Mouse (Mus musculus): Measurements from ENCODE around the gene Clec14a. TPM values are rescaled to one million over a fixed set of nuclear protein-coding genes. Genes with fewer than 3 reads are reported as not detected.
"Not testable (repeated sequence)": the region's sequence is repeated elsewhere in the genome, so short reads cannot be mapped to it uniquely, and the experiment has no call there.

The Clec14a gene
- polyA plus RNA-seq (2016; fragmentation: Nextera tagmentation; extraction: Ambion mirVana), result 4.6 and 5.5 TPM in 2 replicates

GRCm38 (mm10) chr12:58268563-58269501, at the start of gene Clec14a:
Gene Clec14a, minus strand, starts transcription at chr12:58269290.
- Histone ChIP-seq H3K9me3 (no peaks in the 10 kb centered on the region), H3K4me1 (peaks cover 14% of the 10 kb centered on the region), H3K27ac (no peak within 1 kb of the TSS), H3K4me3 (replicated peaks) (peak within 1 kb of the TSS; percentile 37), H3K9ac (peak within 1 kb of the TSS; percentile 52), H3K36me3 (replicated peaks) (no peaks in the 10 kb centered on the region), H3K4me2 (peak within 1 kb of the TSS; percentile 63), H3K27me3 (peaks cover 19% of the 10 kb centered on the region)
- ATAC-seq (ENCODE audit: low FRiP score), result peak; percentile 85
- WGBS, result 8% methylated on average over 32 of the region's 32 CpGs

GRCm38 (mm10) chr12:58307835-58308234, 38.7 kb upstream of the Clec14a start:
- 87% methylated on average over 2 of the region's 2 CpGs for WGBS

DNA sequence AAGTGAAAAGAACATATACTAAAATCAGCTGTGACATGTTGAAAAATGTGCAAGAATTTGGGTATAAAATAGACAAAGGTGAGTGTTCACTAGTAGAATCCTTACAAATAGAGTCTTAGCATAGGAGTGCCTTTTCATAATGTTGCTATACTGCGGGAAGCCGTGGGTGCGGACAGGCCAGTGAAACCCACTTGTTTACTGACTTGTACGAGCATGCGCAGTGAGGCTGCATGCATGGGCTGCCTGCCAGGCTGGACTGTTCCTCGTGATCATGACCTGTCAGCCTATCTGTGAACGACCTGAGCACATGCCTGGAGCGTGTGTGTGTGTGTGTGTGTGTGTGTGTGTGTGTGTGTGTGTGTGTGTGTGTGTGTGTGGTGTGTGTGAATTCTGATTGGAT, 37.3 kb upstream of the Clec14a start:
- H3K27ac ChIP-seq; H3K4me2 ChIP-seq; H3K27me3 ChIP-seq; H3K9ac ChIP-seq; H3K4me1 ChIP-seq; ATAC-seq (ENCODE audit: low FRiP score); H3K36me3 ChIP-seq (replicated peaks); H3K4me3 ChIP-seq (replicated peaks); H3K9me3 ChIP-seq: not testable (repeated sequence)
- 85% methylated on average over 8 of the region's 8 CpGs for WGBS

More at GRCm38 (mm10) chr12:58307835-58308234, 38.7 kb upstream of the Clec14a start:
- H3K36me3 ChIP-seq (replicated peaks), result no peaks in the 10 kb centered on the region
- H3K27ac ChIP-seq, result no peak overlapping the region
- H3K27me3 ChIP-seq, result no peaks in the 10 kb centered on the region
- no peaks in the 10 kb centered on the region for H3K4me1 ChIP-seq
- H3K4me3 ChIP-seq (replicated peaks), result no peak overlapping the region
- H3K4me2 ChIP-seq, result no peak overlapping the region
- H3K9me3 ChIP-seq, result no peaks in the 10 kb centered on the region
- ATAC-seq (ENCODE audit: low FRiP score), result no peak
- H3K9ac ChIP-seq, result no peak overlapping the region

DNA sequence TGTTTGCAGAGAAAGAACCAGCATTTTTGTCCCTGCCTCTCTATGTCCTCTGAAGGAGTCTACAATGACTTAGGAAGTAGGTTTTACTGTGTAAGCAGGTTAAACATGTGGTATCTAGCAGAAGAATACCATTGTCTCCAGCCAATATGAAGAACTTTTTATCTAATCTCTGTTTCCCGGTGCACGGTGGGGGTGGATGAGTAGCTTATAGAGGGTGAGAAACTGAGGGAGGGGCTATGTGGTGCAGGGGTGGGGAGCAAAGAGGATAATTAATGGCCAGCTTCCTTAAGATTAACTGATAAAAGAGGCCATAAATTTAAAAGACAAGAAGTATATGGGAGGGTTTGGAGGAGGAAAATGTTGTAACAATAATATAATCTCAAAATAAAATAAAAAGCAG, 36.5 kb upstream of the Clec14a start:
- H3K27ac ChIP-seq, result no peak overlapping the region
- 78% methylated on average over 2 of the region's 2 CpGs for WGBS
- no peak overlapping the region for H3K4me3 ChIP-seq (replicated peaks)

GRCm38 (mm10) chr12:58296980-58297379, 27.9 kb upstream of the Clec14a start:
- Histone ChIP-seq H3K9ac (no peak overlapping the region), H3K4me2 (no peak overlapping the region), H3K27ac (no peak overlapping the region), H3K4me3 (replicated peaks) (no peak overlapping the region), H3K36me3 (replicated peaks) (no peaks in the 10 kb centered on the region), H3K4me1 (no peaks in the 10 kb centered on the region), H3K27me3 (no peaks in the 10 kb centered on the region), H3K9me3 (no peaks in the 10 kb centered on the region)
- ATAC-seq (ENCODE audit: low FRiP score), result no peak
- WGBS, result 84% methylated on average over 6 of the region's 6 CpGs

More for the DNA sequence above, 36.5 kb upstream of the Clec14a start:
- H3K4me1 ChIP-seq, result no peaks in the 10 kb centered on the region
- H3K36me3 ChIP-seq (replicated peaks), result no peaks in the 10 kb centered on the region
- no peak overlapping the region for H3K9ac ChIP-seq
- H3K4me2 ChIP-seq, result no peak overlapping the region
- ATAC-seq (ENCODE audit: low FRiP score), result no peak
- H3K9me3 ChIP-seq, result no peaks in the 10 kb centered on the region
- no peaks in the 10 kb centered on the region for H3K27me3 ChIP-seq

DNA sequence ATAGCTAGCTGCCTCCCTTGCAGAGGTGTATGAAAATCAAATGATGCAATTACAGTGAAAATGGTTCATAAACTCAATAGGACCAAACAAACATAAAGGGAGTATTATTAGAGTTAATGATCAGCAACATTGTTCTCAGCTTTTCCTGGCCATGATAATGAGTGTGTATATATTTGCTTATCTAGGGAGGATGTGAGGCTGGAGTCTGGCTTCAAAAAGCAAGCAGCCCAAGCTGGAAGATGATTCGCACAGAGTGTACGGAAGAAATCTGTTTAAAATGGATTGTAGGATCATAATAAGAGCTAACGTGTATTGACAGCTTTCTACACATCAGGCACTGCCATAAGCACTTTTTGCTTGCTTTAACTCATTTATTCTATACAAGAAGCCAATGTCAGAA, 16.8 kb upstream of the Clec14a start:
- ATAC-seq (ENCODE audit: low FRiP score), result no peak

GRCm38 (mm10) chr12:58270520-58270919, 1.4 kb upstream of the Clec14a start:
- 84% methylated on average over 6 of the region's 6 CpGs for WGBS
- Histone ChIP-seq H3K9ac (no peak overlapping the region), H3K4me1 (peaks cover 14% of the 10 kb centered on the region)

More for the DNA sequence above, 16.8 kb upstream of the Clec14a start:
- WGBS, result 73% methylated on average over 3 of the region's 3 CpGs
- H3K4me3 ChIP-seq (replicated peaks), result no peak overlapping the region
- H3K27me3 ChIP-seq, result no peaks in the 10 kb centered on the region
- H3K27ac ChIP-seq, result no peak overlapping the region
- H3K9ac ChIP-seq, result no peak overlapping the region
- no peak overlapping the region for H3K4me2 ChIP-seq
- no peaks in the 10 kb centered on the region for H3K36me3 ChIP-seq (replicated peaks)
- no peaks in the 10 kb centered on the region for H3K4me1 ChIP-seq
- H3K9me3 ChIP-seq, result no peaks in the 10 kb centered on the region

GRCm38 (mm10) chr12:58269505-58269904, 415 bp upstream of the Clec14a start:
- Histone ChIP-seq H3K27ac (no peak overlapping the region), H3K27me3 (peaks cover 19% of the 10 kb centered on the region), H3K4me2 (no peak overlapping the region), H3K4me3 (replicated peaks) (no peak overlapping the region), H3K36me3 (replicated peaks) (no peaks in the 10 kb centered on the region), H3K9me3 (no peaks in the 10 kb centered on the region), H3K9ac (no peak overlapping the region), H3K4me1 (peaks cover 14% of the 10 kb centered on the region)
- 78% methylated on average over 4 of the region's 4 CpGs for WGBS
- no peak for ATAC-seq (ENCODE audit: low FRiP score)

More at GRCm38 (mm10) chr12:58270520-58270919, 1.4 kb upstream of the Clec14a start:
- Histone ChIP-seq H3K27ac (no peak overlapping the region), H3K36me3 (replicated peaks) (no peaks in the 10 kb centered on the region), H3K9me3 (no peaks in the 10 kb centered on the region), H3K27me3 (peaks cover 19% of the 10 kb centered on the region), H3K4me3 (replicated peaks) (no peak overlapping the region), H3K4me2 (no peak overlapping the region)
- ATAC-seq (ENCODE audit: low FRiP score), result no peak

DNA sequence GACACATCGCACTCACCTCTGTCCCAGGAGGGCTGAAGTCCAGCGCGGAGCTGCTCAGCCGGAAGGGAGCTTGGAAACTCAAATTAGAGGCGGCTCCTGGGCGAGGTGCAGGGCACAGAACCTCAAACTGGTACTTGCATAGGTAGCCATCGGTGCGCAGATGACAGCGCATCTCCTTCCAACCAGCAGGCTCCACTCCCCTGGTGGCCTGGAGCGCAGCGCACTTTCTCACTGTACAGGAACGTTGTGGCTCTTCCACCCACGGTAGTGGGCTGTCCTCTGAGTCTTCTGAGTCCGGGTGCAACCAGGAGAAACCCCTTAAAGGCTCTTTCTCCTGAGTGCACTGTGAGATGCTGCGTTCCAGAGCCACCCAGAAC, 916 bp downstream of the Clec14a start:
- Histone ChIP-seq H3K27me3 (peaks cover 19% of the 10 kb centered on the region), H3K4me1 (peaks cover 14% of the 10 kb centered on the region), H3K9me3 (no peaks in the 10 kb centered on the region), H3K27ac (no peak overlapping the region), H3K36me3 (replicated peaks) (no peaks in the 10 kb centered on the region), H3K4me3 (replicated peaks) (peak overlapping the region; percentile 37), H3K9ac (peak overlapping the region; percentile 52), H3K4me2 (peak overlapping the region; percentile 63)
- WGBS, result 6% methylated on average over 15 of the region's 15 CpGs
- ATAC-seq (ENCODE audit: low FRiP score), result peak; percentile 62

GRCm38 (mm10) chr12:58267779-58268178, 1.3 kb downstream of the Clec14a start:
- Histone ChIP-seq H3K27me3 (peaks cover 19% of the 10 kb centered on the region), H3K9me3 (no peaks in the 10 kb centered on the region), H3K4me3 (replicated peaks) (peak overlapping the region; percentile 37), H3K9ac (no peak overlapping the region; the same call in 1 of the 2 replicates), H3K4me1 (peaks cover 14% of the 10 kb centered on the region), H3K4me2 (peak overlapping the region; percentile 63), H3K27ac (no peak overlapping the region), H3K36me3 (replicated peaks) (no peaks in the 10 kb centered on the region)
- WGBS, result 36% methylated on average over 8 of the region's 8 CpGs
- ATAC-seq (ENCODE audit: low FRiP score), result no peak

- 87% methylated on average over 1 of the region's 1 CpGs for WGBS
- H3K27ac ChIP-seq, result no peak overlapping the region
- no peak overlapping the region for H3K4me3 ChIP-seq (replicated peaks)
- H3K9ac ChIP-seq, result no peak overlapping the region
- no peaks in the 10 kb centered on the region for H3K36me3 ChIP-seq (replicated peaks)
- H3K9me3 ChIP-seq, result no peaks in the 10 kb centered on the region
- H3K27me3 ChIP-seq, result no peaks in the 10 kb centered on the region
- ATAC-seq (ENCODE audit: low FRiP score), result no peak
- H3K4me1 ChIP-seq, result no peaks in the 10 kb centered on the region
- no peak overlapping the region for H3K4me2 ChIP-seq
Measured at GRCm38 (mm10) chr12:58251901-58252300, 17.2 kb downstream of the Clec14a start.

- ATAC-seq (ENCODE audit: low FRiP score), result no peak
- H3K4me3 ChIP-seq (replicated peaks), result no peak overlapping the region
- no peaks in the 10 kb centered on the region for H3K27me3 ChIP-seq
- H3K9me3 ChIP-seq, result no peaks in the 10 kb centered on the region
- H3K4me2 ChIP-seq, result no peak overlapping the region
- no peak overlapping the region for H3K9ac ChIP-seq
- H3K4me1 ChIP-seq, result no peaks in the 10 kb centered on the region
- 88% methylated on average over 2 of the region's 2 CpGs for WGBS
- no peaks in the 10 kb centered on the region for H3K36me3 ChIP-seq (replicated peaks)
- H3K27ac ChIP-seq, result no peak overlapping the region
Measured at GRCm38 (mm10) chr12:58232489-58232888, 36.6 kb downstream of the Clec14a start.

GRCm38 (mm10) chr12:58225644-58226043, 43.4 kb downstream of the Clec14a start:
- H3K4me3 ChIP-seq (replicated peaks), result no peak overlapping the region
- no peaks in the 10 kb centered on the region for H3K36me3 ChIP-seq (replicated peaks)
- H3K27me3 ChIP-seq, result no peaks in the 10 kb centered on the region
- no peak overlapping the region for H3K27ac ChIP-seq
- H3K9me3 ChIP-seq, result no peaks in the 10 kb centered on the region
- H3K4me2 ChIP-seq, result no peak overlapping the region
- H3K9ac ChIP-seq, result no peak overlapping the region
- no peak for ATAC-seq (ENCODE audit: low FRiP score)
- 81% methylated on average over 5 of the region's 5 CpGs for WGBS
- H3K4me1 ChIP-seq, result no peaks in the 10 kb centered on the region

Measured in forebrain, embryonic 12.5 days (tissue).